Mouse (Mus musculus) neural tube, embryonic 14.5 days (tissue): ENCODE results near the gene Lhx6. TPM values are rescaled to one million over a fixed set of nuclear protein-coding genes. Genes with fewer than 3 reads are reported as not detected.

Experiments used
- ATAC-seq: fragments of 200-750 bp; cut with Nextera tagmentation; 2 replicates; pipeline ENCODE4 v1.8.0; 2017; ENCODE audit warnings: low read depth, mild to moderate bottlenecking, moderate TSS enrichment, moderate library complexity
- H3K27ac ChIP-seq: fragments of 300-500 bp; sonication (generic); 2 replicates; pipeline ENCODE4 v1.5.1; 2014; ENCODE audit warnings: low read depth, mild to moderate bottlenecking, control low read depth, low read length, moderate library complexity, mixed read lengths
- H3K27me3 ChIP-seq: fragments of 300-500 bp; sonication (generic); 2 replicates; pipeline ENCODE4 v1.6.1; 2014; ENCODE audit warnings: low read length; ENCODE audit not compliant: control insufficient read depth, insufficient read depth
- H3K36me3 ChIP-seq: fragments of 300-500 bp; sonication (generic); 2 replicates; pipeline ENCODE4 v1.6.1; 2014; ENCODE audit warnings: low read length, mixed read lengths; ENCODE audit not compliant: control insufficient read depth, insufficient read depth
- H3K4me1 ChIP-seq: fragments of 300-500 bp; sonication (generic); 2 replicates; pipeline ENCODE4 v1.6.1; 2014; ENCODE audit warnings: low read length; ENCODE audit not compliant: control insufficient read depth, insufficient read depth
- H3K4me2 ChIP-seq: fragments of 300-500 bp; sonication (generic); 2 replicates; pipeline ENCODE4 v1.6.1; 2014; ENCODE audit warnings: mild to moderate bottlenecking, low read depth, low read length, control low read depth
- H3K4me3 ChIP-seq: fragments of 300-500 bp; sonication (generic); 2 replicates; pipeline ENCODE4 v1.5.1; 2014; ENCODE audit warnings: low read depth, low read length, control low read depth, mixed read lengths
- H3K9ac ChIP-seq: fragments of 300-500 bp; sonication (generic); replicated peaks from 2 replicates; pipeline ENCODE4 v1.6.1; 2014; ENCODE audit warnings: low read depth, mild to moderate bottlenecking, control low read depth, low read length, mixed read lengths
- H3K9me3 ChIP-seq: fragments of 300-500 bp; sonication (generic); 2 replicates; pipeline ENCODE4 v1.6.1; 2016; ENCODE audit warnings: low read length; ENCODE audit not compliant: control insufficient read depth
- WGBS: fragments of 180-500 bp; shearing (Covaris S2); extraction: QIAGEN DNeasy Blood & Tissue Kit; methylation state at CpG from one replicate; pipeline ENCODE4 v1.1.7; 2014; 5-methylcytosine and 5-hydroxymethylcytosine counted together
- polyA plus RNA-seq: library from polyadenylated mRNA; unstranded; fragments of >200 nt; fragmentation: Nextera tagmentation; extraction: Ambion mirVana; gene quantifications from 2 replicates; pipeline ENCODE4 v1.2.1, GENCODE M21; 2014

Gene Lhx6
- polyA plus RNA-seq, 1 experiment from 2014 or later: not detected

DNA sequence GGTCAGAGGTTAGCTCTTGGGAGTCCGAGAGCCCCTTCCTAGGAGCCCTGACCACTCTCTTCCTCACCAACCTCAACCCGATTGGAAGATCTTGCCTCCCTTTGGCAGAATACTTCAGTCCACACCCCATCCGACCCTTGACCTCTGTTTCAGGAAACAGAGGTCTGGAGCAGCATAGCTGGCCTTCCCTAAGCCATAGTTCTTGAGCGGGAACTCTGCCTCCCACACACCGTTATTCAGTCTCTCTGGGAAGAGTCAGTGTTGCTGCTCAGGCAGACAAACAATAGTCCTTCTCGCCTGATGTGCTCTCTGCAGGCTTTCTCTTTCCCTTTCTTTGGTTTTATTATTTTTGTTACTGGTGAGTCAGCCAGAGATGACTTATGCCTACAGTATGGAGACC lies 5.5 kb downstream of the Lhx6 start:
- Histone ChIP-seq H3K36me3 (no peaks in the 10 kb centered on the region), H3K4me1 (peaks cover 13% of the 10 kb centered on the region), H3K4me3 (no peak overlapping the region), H3K4me2 (no peak overlapping the region), H3K27ac (no peak overlapping the region), H3K9ac (no peak overlapping the region), H3K27me3 (peaks cover 65% of the 10 kb centered on the region), H3K9me3 (no peaks in the 10 kb centered on the region)
- no peak for ATAC-seq
- 6% methylated on average over 6 of the region's 6 CpGs for WGBS

- Histone ChIP-seq H3K36me3 (no peaks in the 10 kb centered on the region), H3K9ac (no peak overlapping the region), H3K4me2 (no peak overlapping the region), H3K4me1 (0 out of 2 replicates have a peak, but pooled peaks cover 5% of the 10 kb centered on the region), H3K4me3 (no peak overlapping the region), H3K9me3 (no peaks in the 10 kb centered on the region), H3K27ac (no peak overlapping the region), H3K27me3 (peaks cover 76% of the 10 kb centered on the region)
- 7% methylated on average over 5 of the region's 5 CpGs for WGBS
- no peak for ATAC-seq
Observed at GRCm38 (mm10) chr2:36098021-36098420, 7.2 kb downstream of the Lhx6 start.

DNA sequence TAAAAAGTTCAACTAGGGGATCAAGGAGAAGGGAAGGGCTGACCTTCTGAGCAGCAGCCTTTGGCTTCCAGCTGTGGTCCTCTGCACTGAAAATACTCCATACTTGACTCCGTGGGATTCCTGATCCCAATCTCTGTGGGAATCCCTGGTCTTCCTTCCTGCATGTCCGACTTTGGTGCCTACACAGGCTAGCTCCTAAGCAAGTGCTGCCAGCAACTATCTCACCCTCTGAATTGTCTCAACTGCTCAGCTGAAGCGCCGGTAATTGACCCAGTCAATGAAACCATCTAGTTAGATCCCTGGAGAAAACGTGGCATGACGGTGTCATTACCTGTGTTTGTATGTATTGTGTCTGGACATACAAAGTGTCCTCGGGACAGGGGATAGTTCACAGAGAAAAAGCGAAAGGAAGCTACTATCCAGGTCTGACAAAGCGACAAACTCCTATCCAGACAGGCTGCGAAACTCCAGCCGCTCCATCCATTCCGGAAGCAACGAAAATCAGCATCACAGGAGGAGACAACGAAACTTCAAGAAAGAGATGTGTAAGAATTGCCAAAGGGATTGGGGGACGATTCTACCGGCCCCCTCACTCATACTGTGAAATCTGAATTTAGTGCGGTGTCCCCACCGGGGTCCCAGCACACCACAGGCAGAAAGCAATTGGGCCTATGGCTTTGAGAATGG lies 7.9 kb downstream of the Lhx6 start:
- Histone ChIP-seq H3K27ac (no peak overlapping the region), H3K4me3 (no peak overlapping the region), H3K9me3 (no peaks in the 10 kb centered on the region), H3K4me1 (no peaks in the 10 kb centered on the region), H3K36me3 (no peaks in the 10 kb centered on the region), H3K9ac (no peak overlapping the region), H3K27me3 (peaks cover 73% of the 10 kb centered on the region), H3K4me2 (no peak overlapping the region)
- WGBS: 3% methylated on average over 18 of the region's 18 CpGs
- no peak for ATAC-seq

GRCm38 (mm10) chr2:36093914-36094475 lies 11.2 kb downstream of the Lhx6 start:
- no peaks in the 10 kb centered on the region for H3K36me3 ChIP-seq
- H3K9me3 ChIP-seq: no peaks in the 10 kb centered on the region
- WGBS: 3% methylated on average over 31 of the region's 31 CpGs
- no peak for ATAC-seq
- H3K4me2 ChIP-seq: no peak overlapping the region
- H3K27me3 ChIP-seq: peaks cover 77% of the 10 kb centered on the region
- no peak overlapping the region for H3K9ac ChIP-seq
- peaks cover 6% of the 10 kb centered on the region for H3K4me1 ChIP-seq
- H3K4me3 ChIP-seq: no peak overlapping the region
- H3K27ac ChIP-seq: no peak overlapping the region

- Histone ChIP-seq H3K36me3 (no peaks in the 10 kb centered on the region), H3K4me2 (no peak overlapping the region), H3K9me3 (no peaks in the 10 kb centered on the region), H3K27me3 (peaks cover 70% of the 10 kb centered on the region), H3K9ac (no peak overlapping the region), H3K4me3 (no peak overlapping the region), H3K27ac (no peak overlapping the region), H3K4me1 (peaks cover 6% of the 10 kb centered on the region)
- 16% methylated on average over 7 of the region's 7 CpGs for WGBS
- ATAC-seq: no peak
Observed at GRCm38 (mm10) chr2:36093301-36093700, 11.9 kb downstream of the Lhx6 start.

DNA sequence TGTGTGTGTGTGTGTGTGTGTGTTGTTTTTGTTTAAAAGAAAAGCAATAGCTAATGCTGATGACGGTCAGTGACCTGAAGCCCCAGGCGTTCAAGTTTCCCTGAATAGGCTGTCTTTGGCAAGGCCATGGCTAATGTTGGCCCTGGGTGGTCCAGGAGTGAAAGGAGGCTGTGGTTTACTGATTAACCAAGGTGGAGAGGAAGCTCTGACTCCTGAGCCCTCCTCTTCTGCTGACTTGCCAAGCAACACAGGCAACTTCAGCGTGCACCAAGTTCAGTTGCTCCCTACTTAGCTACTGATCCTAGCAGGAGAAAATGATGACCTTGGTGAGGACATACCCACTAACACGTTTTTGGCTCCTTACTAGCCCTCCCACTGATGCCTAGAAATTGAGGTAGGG lies 12.5 kb downstream of the Lhx6 start:
- H3K4me2 ChIP-seq: no peak overlapping the region
- no peak overlapping the region for H3K27ac ChIP-seq
- H3K4me1 ChIP-seq: peaks cover 6% of the 10 kb centered on the region
- ATAC-seq: no peak
- H3K9ac ChIP-seq: no peak overlapping the region
- 6% methylated on average over 4 of the region's 4 CpGs for WGBS
- peaks cover 65% of the 10 kb centered on the region for H3K27me3 ChIP-seq
- H3K9me3 ChIP-seq: no peaks in the 10 kb centered on the region
- H3K4me3 ChIP-seq: no peak overlapping the region
- H3K36me3 ChIP-seq: no peaks in the 10 kb centered on the region

- Histone ChIP-seq H3K9ac (no peak overlapping the region), H3K4me2 (peak overlapping the region; percentile 50), H3K4me3 (peak overlapping the region; percentile 29), H3K36me3 (no peaks in the 10 kb centered on the region), H3K27ac (no peak overlapping the region), H3K4me1 (peaks cover 6% of the 10 kb centered on the region), H3K9me3 (no peaks in the 10 kb centered on the region), H3K27me3 (peaks cover 54% of the 10 kb centered on the region)
- ATAC-seq: peak; percentile 72
- 1% methylated on average over 70 of the region's 70 CpGs for WGBS
Observed at GRCm38 (mm10) chr2:36090853-36091741, 14.1 kb downstream of the Lhx6 start.

GRCm38 (mm10) chr2:36089190-36089589 lies 16.0 kb downstream of the Lhx6 start:
- Histone ChIP-seq H3K36me3 (no peaks in the 10 kb centered on the region), H3K4me1 (peaks cover 6% of the 10 kb centered on the region), H3K4me3 (no peak overlapping the region), H3K4me2 (no peak overlapping the region), H3K9me3 (no peaks in the 10 kb centered on the region), H3K9ac (no peak overlapping the region), H3K27me3 (peaks cover 37% of the 10 kb centered on the region), H3K27ac (no peak overlapping the region)
- ATAC-seq: no peak
- WGBS: 32% methylated on average over 3 of the region's 3 CpGs

DNA sequence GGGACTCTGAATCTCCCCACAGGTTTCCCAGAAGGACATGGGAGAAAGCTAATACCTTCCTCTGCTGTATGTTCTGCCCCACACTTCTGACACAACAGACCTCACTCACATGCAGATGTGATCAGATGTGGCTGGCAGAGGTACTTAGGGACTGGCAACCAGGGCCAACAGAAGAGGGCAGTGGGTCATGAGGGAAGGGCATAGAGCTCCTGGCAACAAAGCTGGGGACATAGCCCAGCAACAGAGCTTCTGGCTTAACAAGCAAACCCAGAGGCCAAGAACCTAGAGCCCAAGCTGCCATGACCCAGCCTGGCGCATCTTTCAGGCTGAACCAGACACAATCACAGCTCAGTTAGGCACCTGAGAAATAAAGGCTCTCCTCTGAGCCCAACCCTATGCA lies 20.2 kb downstream of the Lhx6 start:
- H3K9ac ChIP-seq: no peak overlapping the region
- no peak overlapping the region for H3K27ac ChIP-seq
- no peak overlapping the region for H3K4me3 ChIP-seq
- WGBS: 77% methylated on average over 1 of the region's 1 CpGs
- peaks cover 8% of the 10 kb centered on the region for H3K27me3 ChIP-seq
- H3K36me3 ChIP-seq: no peaks in the 10 kb centered on the region
- no peak for ATAC-seq
- no peaks in the 10 kb centered on the region for H3K4me1 ChIP-seq
- no peak overlapping the region for H3K4me2 ChIP-seq
- no peaks in the 10 kb centered on the region for H3K9me3 ChIP-seq
